Mouse (Mus musculus) limb, embryonic 14.5 days (tissue): ENCODE results near the gene Nup107. TPM values are rescaled to one million over a fixed set of nuclear protein-coding genes. Genes with fewer than 3 reads are reported as not detected.

Source experiments
- ATAC-seq: fragments of 200-750 bp; cut with Nextera tagmentation; 2 replicates; pipeline ENCODE4 v1.8.0; 2017; ENCODE audit warnings: low read depth, moderate number of reproducible peaks, moderate TSS enrichment; ENCODE audit not compliant: low FRiP score
- DNase-seq: peaks from one replicate; pipeline ENCODE4 v3.0.0-alpha.2; 2015; ENCODE audit warnings: low spot score
- H3K27ac ChIP-seq: fragments of 300-500 bp; sonication (generic); replicated peaks from 2 replicates; pipeline ENCODE4 v1.5.1; 2014; ENCODE audit warnings: low read depth, mild to moderate bottlenecking, low read length, moderate library complexity, mixed read lengths
- H3K27me3 ChIP-seq: fragments of 300-500 bp; sonication (generic); 2 replicates; pipeline ENCODE4 v1.6.1; 2014; ENCODE audit warnings: low read length, mixed read lengths; ENCODE audit not compliant: control insufficient read depth, insufficient read depth
- H3K36me3 ChIP-seq: fragments of 300-500 bp; sonication (generic); 2 replicates; pipeline ENCODE4 v1.6.1; 2014; ENCODE audit warnings: mild to moderate bottlenecking, low read length, moderate library complexity, mixed read lengths; ENCODE audit not compliant: control insufficient read depth, insufficient read depth
- H3K4me1 ChIP-seq: fragments of 300-500 bp; sonication (generic); 2 replicates; pipeline ENCODE4 v1.6.1; 2014; ENCODE audit warnings: antibody characterized with exemption, low read length, mixed read lengths; ENCODE audit not compliant: control insufficient read depth, insufficient read depth
- H3K4me2 ChIP-seq: fragments of 300-500 bp; sonication (generic); replicated peaks from 2 replicates; pipeline ENCODE4 v1.6.1; 2014; ENCODE audit warnings: low read depth, mild to moderate bottlenecking, low read length, moderate library complexity; ENCODE audit not compliant: severe bottlenecking
- H3K4me3 ChIP-seq: fragments of 300-500 bp; sonication (generic); replicated peaks from 2 replicates; pipeline ENCODE4 v1.5.1; 2014; ENCODE audit warnings: low read length
- H3K9ac ChIP-seq: fragments of 300-500 bp; sonication (generic); 2 replicates; pipeline ENCODE4 v1.6.1; 2014; ENCODE audit warnings: mild to moderate bottlenecking, low read depth, low read length, moderate library complexity; ENCODE audit not compliant: severe bottlenecking
- H3K9me3 ChIP-seq: fragments of 300-500 bp; sonication (generic); 2 replicates; pipeline ENCODE4 v1.6.1; 2016; ENCODE audit warnings: low read length; ENCODE audit not compliant: control insufficient read depth
- POLR2A ChIP-seq: fragments of 200-500 bp; IDR thresholded peaks from 2 replicates; pipeline ENCODE4 v1.8.0; 2012; ENCODE audit warnings: inconsistent platforms, mild to moderate bottlenecking, moderate library complexity, borderline replicate concordance; ENCODE audit not compliant: insufficient read depth, insufficient read length; ENCODE audit errors: extremely low read depth
- WGBS: fragments of 180-500 bp; shearing (Covaris S2); extraction: QIAGEN DNeasy Blood & Tissue Kit; methylation state at CpG from one replicate; pipeline ENCODE4 v1.1.7; 2014; 5-methylcytosine and 5-hydroxymethylcytosine counted together
- polyA plus RNA-seq, 2 experiments: library from polyadenylated mRNA; depleted of rRNA in 1 of 2; stranded (reverse) in 1 of 2; unstranded in 1 of 2; fragments of >200 nt; fragmentation: Nextera tagmentation in 1 of 2; extraction: Ambion mirVana in 1 of 2; gene quantifications; 2 replicates each; pipeline versions ENCODE4 v1.2.1 to v1.2.3; 2012 to 2014

Nup107 gene
- polyA plus RNA-seq, 2 experiments, result 53.4 to 61.2 TPM

DNA sequence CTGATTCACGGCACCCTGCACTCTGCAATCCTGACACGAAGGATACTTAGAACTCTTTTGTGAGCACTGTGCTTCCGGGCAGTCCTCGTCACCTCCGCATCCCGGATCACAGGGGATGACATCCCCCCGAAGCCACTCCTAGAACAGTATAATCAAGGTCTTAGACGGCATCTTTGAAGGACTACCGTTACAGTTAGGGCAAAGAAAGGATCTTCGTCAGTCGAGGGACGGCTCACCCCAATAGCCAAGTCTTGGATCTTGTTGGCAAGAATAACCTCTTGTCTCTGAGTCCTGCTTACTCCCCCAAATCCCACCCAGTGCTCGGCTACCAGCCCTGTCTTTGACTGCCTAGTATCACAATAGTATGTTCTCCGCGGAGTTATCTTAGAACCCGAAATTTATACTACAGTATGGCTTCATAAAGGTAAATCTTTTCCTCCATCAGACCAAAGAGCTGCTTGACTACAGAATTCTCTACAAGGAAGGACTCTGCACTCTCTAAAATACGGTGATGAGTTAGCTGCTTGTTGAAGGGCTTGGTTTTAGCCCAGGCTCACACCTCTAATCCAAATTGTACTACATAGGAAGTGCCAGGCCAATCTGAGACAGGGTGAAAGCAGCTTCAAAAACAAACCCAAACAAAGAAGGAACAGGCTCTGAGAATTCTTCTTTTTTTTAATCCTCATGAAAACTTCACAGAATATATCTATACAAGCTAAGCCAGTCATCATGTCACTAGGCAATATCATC lies 1.9 kb downstream of the Nup107 start:
- 94% methylated on average over 17 of the region's 17 CpGs for WGBS

DNA sequence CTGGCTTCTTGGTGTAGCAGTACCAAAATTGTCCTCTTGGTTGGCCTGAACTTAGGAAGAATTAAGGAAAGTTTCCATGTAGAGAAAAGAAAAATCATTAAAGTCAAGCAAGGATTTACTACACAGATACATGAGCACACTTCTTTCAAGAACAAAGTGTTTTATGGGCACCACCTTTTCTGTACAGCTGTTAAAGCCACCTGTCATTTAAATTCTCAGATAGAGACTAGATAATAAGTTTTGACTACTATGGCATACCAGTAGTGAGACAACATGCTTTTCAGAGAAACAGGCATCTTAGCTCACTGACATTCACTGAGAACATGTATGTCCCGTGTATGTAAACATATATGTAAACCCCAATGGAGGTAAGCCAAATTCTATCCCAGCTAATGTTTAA lies 2.5 kb downstream of the Nup107 start:
- Histone ChIP-seq H3K4me2 (no peak overlapping the region), H3K9me3 (no peaks in the 10 kb centered on the region), H3K9ac (no peak overlapping the region), H3K36me3 (peaks cover 28% of the 10 kb centered on the region), H3K27ac (no peak overlapping the region), H3K27me3 (no peaks in the 10 kb centered on the region), H3K4me3 (no peak overlapping the region), H3K4me1 (peaks cover 8% of the 10 kb centered on the region; the same call in 1 of the 2 replicates)
- 100% methylated on average over 1 of the region's 1 CpGs for WGBS
- DNase-seq, result no peak
- TF ChIP-seq POLR2A, result no peak
- ATAC-seq, result no peak

More for the DNA sequence above, 1.9 kb downstream of the Nup107 start:
- H3K9ac ChIP-seq, result no peak overlapping the region
- DNase-seq (no peak), ATAC-seq (no peak)
- no peaks in the 10 kb centered on the region for H3K9me3 ChIP-seq
- no peak for TF ChIP-seq POLR2A
- H3K36me3 ChIP-seq, result peaks cover 23% of the 10 kb centered on the region
- no peak overlapping the region for H3K27ac ChIP-seq
- H3K4me2 ChIP-seq, result no peak overlapping the region
- peaks cover 8% of the 10 kb centered on the region; the same call in 1 of the 2 replicates for H3K4me1 ChIP-seq
- no peak overlapping the region for H3K4me3 ChIP-seq
- no peaks in the 10 kb centered on the region for H3K27me3 ChIP-seq

DNA sequence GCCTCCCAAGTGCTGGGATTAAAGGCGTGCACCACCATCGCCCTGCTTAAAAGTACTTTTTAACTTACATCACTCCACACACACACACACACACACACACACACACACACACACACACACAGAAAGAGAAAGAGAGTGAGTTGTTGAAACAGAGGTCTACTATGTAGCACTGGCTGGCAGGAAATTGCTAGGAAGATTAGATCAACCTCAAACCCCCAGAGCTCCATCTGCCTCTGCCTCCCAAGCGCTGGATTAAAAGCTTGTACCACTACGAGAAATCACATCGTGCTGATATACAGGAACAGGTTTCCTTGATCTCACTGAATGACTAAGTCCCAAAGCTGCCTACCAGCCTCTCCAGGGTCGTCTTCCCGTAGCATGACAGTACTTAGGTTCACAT lies 7.9 kb downstream of the Nup107 start:
- 91% methylated on average over 7 of the region's 7 CpGs for WGBS

DNA sequence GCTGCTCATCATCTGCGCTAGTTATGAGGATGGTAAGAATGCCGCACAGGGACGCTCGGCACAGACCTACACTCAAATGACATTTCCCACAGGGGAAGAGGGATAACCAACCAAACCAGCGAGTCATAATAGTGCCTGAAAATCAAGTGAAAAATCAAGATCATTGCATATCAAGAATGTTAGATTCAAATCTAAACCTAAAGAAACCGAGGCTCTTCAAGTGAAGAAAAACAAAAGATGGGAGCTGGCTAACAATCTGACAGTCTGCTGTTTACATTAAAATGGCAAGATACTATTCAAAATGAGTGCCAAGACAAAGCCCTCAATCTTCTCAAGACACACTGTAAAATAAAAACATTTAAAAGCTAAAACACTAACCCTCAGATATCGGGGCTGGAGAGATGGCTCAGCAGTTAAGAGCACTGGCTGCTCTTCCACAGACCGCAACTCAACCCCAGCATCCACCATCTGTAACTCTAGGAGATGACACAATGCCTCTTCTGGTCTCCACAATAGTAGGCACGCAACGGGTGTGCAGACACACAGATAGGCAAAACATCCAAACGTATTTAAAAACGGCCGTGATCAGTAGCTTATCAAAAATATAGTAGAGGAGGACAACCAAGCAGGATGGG lies 8.6 kb downstream of the Nup107 start:
- TF ChIP-seq POLR2A, result no peak
- H3K4me3 ChIP-seq, result no peak overlapping the region
- no peaks in the 10 kb centered on the region for H3K4me1 ChIP-seq
- no peak for ATAC-seq
- no peak for DNase-seq
- H3K27me3 ChIP-seq, result no peaks in the 10 kb centered on the region
- H3K27ac ChIP-seq, result no peak overlapping the region
- WGBS, result 95% methylated on average over 13 of the region's 13 CpGs
- H3K9ac ChIP-seq, result no peak overlapping the region
- H3K36me3 ChIP-seq, result peaks cover 71% of the 10 kb centered on the region
- H3K9me3 ChIP-seq, result no peaks in the 10 kb centered on the region
- H3K4me2 ChIP-seq, result no peak overlapping the region

More for the DNA sequence above, 7.9 kb downstream of the Nup107 start:
- Histone ChIP-seq H3K4me2 (no peak overlapping the region), H3K9ac (no peak overlapping the region), H3K9me3 (no peaks in the 10 kb centered on the region), H3K4me3 (no peak overlapping the region), H3K4me1 (no peaks in the 10 kb centered on the region), H3K27ac (no peak overlapping the region), H3K27me3 (no peaks in the 10 kb centered on the region), H3K36me3 (peaks cover 67% of the 10 kb centered on the region)
- DNase-seq, result no peak
- no peak for TF ChIP-seq POLR2A
- no peak for ATAC-seq

DNA sequence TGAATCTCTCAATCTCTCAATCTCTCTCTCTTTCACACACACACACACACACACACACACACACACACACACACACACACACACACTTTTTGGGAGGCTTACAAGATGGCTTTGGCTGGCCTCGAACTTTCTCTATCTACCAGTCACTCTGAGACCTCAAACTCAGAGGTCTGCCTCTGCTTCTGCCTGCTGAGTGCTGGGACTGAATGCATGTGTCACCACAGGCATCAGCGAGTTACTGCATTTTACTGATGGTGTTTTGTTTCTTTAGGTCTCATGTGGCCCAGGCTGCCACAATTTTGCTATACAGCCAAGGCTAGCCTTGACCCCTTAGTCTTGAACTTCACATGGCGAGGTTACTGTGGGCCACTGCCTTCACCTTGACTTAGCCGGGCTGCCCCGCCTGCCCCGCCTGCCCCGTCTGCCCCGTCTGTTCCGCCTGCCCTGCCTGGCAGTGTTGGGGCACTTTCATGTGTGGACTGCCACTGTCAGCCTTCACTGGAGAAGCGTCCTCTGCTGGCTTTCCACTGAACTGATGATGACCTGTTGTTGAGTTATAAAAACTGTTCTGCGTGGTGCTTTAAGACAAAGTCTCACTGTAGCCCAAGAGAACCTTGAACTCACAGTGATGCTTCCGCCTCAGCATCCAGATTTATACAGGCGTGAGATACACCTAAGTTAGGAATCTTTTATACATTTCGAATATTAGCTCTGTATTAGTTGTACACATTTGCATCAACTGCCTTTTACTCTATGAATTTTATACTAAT lies 9.8 kb downstream of the Nup107 start:
- no peak overlapping the region for H3K27ac ChIP-seq
- H3K36me3 ChIP-seq, result peaks cover 79% of the 10 kb centered on the region
- no peak overlapping the region for H3K9ac ChIP-seq
- TF ChIP-seq POLR2A, result no peak
- DNase-seq (no peak), ATAC-seq (no peak)
- H3K9me3 ChIP-seq, result no peaks in the 10 kb centered on the region
- H3K4me2 ChIP-seq, result no peak overlapping the region
- WGBS, result 92% methylated on average over 14 of the region's 14 CpGs
- H3K27me3 ChIP-seq, result no peaks in the 10 kb centered on the region
- H3K4me1 ChIP-seq, result no peaks in the 10 kb centered on the region
- no peak overlapping the region for H3K4me3 ChIP-seq
